Mouse (Mus musculus): Measurements from ENCODE around the gene Gm11983.
A peak's percentile ranks its signal among the peaks of the same experiment; 100 is the strongest.
"Not testable (repeated sequence)": the region's sequence is repeated elsewhere in the genome, so short reads cannot be mapped to it uniquely, and the experiment has no call there.

The Gm11983 gene

GRCm38 (mm10) chr11:6837554-6837953 lies at the start of gene Gm11983:
Gm11983 (minus strand) TSS chr11:6837654.
- DNase-seq: no peak

- not testable (repeated sequence) for DNase-seq
Measured at GRCm38 (mm10) chr11:6883045-6883444, 45.6 kb upstream of the Gm11983 start.

DNA sequence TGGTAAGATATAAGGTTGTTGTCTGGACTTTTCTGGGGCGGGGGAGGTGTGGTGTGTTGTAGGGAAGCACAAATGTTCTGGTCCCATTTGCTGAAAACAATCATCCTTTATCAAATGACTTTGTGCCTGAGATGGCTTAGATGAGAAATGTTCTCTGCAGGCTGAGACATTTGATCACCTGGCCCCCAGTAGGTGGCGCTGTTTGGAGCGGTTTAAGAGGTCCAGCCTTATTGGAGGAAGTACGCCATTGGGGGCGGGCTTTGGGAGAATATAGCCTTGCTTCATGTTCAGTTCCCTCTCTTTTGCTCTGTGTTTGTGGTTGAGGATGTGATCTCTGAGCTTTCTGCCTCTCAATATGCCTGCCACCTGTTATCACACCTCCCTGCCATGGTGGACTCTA lies 44.2 kb upstream of the Gm11983 start:
- DNase-seq: peak; percentile 58 to 64

DNA sequence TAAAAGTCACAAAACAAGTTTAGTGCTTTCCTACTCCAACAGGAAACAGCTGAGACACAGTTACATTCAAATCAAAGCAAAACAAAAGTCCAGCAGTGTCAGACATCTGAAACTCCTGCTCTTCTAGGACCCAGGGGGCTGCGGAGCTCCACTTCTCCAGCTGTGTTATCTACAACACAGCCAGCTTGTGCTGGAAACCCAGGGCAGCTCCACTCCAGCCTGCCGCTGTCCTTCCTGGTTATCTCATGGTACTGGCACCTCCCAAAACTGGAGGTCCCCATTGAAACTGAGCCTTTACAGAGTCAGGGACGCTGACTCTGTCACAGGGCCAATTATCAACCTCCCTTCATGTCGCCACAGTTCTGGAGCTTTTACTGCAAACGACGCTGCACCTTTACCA lies 40.3 kb upstream of the Gm11983 start:
- DNase-seq: no peak

DNA sequence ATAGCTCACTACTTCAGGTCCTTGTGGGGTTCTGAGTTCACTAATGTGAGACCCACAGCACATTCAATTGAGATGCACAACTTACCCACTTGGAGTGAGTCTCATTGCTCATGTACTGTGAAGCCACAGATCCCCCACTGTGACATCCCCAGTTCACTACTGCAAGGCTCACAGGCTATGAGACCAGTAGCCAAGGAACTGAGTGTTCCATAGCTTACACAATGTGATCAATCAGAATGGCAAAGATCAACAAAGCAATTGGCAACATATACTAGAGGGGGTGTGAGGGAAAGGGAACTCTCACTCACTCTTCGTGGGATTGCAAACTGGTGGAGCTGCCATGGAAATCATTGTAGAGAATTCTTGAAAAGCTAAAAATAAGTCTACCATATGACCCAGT lies 33.5 kb upstream of the Gm11983 start:
- no peak for DNase-seq

GRCm38 (mm10) chr11:6865536-6865935 lies 28.1 kb upstream of the Gm11983 start:
- no peak for DNase-seq

- DNase-seq: no peak
Measured at GRCm38 (mm10) chr11:6862185-6862584, 24.7 kb upstream of the Gm11983 start.

GRCm38 (mm10) chr11:6859898-6860858 lies 22.7 kb upstream of the Gm11983 start:
- DNase-seq: no peak

- no peak for DNase-seq
Measured at GRCm38 (mm10) chr11:6859096-6859495, 21.6 kb upstream of the Gm11983 start.

DNA sequence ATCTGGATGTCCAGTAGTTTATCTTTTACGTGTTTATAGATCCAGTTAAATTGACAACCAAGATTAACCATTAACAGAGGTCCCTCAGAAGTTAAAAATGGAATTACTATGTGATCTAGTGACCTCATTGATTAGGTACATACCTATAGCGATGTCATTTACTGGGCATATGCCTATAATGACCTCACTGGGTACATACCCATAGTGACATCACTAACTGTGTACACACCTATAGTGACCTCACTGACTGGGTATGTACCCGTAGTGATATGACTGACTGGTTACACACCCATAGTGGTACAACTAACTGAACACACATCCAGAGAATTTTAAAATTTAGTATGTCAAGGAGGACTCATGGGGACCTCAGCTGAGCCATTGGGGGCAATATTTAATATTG lies 18.5 kb upstream of the Gm11983 start:
- DNase-seq: no peak

DNA sequence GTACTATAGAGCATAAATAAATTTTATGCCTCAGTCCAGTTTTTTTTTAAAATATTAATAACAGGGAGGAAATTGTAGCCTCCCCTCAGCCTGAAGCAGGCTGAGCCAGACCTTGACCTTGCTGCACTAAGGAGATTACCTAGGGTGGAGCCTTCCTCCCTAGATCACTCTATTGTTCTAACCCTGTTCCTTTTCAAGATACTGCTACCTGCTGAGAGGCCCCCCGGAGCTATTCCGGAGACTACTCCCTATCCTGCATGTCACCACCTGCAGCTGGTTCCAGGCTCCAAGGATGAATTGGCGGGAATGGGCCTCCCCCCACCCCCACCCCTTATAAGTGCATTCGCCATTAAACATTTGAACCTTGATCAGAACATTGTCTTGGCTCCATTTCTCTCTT lies 15.9 kb upstream of the Gm11983 start:
- DNase-seq: not testable (repeated sequence)

- DNase-seq: no peak
Measured at GRCm38 (mm10) chr11:6843831-6844230, 6.4 kb upstream of the Gm11983 start.

- no peak for DNase-seq
Measured at GRCm38 (mm10) chr11:6842160-6842559, 4.7 kb upstream of the Gm11983 start.

GRCm38 (mm10) chr11:6840775-6841174 lies 3.3 kb upstream of the Gm11983 start:
- DNase-seq: no peak

GRCm38 (mm10) chr11:6834636-6835035 lies 2.8 kb downstream of the Gm11983 start:
- DNase-seq: no peak

DNA sequence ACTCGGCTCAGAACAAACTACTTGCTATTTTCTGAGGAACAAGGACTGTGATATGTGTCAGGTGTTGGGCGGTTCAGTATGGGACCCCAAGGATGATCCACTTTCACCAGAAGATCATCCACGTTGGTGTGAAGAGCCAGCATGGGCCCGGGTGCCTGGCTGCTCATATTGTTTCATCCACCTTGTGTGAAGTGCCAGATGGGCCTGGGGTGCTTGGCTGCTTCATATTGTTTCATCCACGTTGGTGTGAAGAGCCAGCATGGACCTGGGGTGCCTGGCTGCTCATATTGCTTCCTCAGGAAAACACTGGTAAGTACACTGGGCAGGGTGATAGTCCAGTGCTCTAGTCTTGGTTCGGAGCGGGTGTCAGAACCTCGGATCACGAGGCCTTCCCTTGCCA lies 3.7 kb downstream of the Gm11983 start:
- DNase-seq: peak in 1 of 2 experiments; percentile 12

- peak; percentile 18 to 19 for DNase-seq
Measured at GRCm38 (mm10) chr11:6831931-6832330, 5.5 kb downstream of the Gm11983 start.

DNA sequence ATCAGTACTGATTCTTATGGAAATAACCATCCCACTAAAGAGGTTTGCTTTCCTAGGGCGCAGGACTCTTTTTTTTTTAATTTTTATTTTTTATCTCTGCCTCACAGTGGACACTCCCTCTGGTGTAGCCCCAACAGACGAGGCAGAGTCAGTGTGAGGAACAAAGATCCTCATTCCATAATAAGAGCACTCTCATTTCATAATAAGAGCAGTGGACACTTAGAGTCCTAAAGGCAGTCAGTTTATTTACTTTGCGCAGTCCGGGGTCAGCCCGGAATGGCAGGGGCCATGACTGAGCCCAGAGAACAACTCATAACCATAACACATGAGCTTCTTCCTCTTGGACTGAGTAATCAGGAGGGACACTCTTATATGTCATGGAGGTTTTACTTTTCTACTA lies 9.3 kb downstream of the Gm11983 start:
- DNase-seq: no peak

DNA sequence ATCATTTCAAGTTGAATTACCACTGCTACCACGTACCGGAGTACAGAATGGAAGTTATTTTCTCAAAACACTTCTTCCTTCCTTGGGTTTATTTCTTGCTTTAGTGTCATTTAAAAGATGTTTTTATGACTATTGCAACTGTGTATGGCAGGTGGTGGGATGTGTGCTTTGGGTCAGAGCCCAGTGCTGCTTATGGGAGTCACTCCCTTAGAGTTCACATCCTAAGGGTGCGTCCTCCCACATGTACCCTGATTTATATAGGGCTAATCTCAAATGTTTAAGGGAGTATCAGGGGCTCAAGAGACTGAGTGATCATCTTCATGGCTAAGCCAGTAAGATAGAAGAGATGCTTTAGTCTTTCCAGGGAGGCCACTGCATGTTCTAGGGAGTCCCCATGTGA lies 11.3 kb downstream of the Gm11983 start:
- no peak for DNase-seq

DNA sequence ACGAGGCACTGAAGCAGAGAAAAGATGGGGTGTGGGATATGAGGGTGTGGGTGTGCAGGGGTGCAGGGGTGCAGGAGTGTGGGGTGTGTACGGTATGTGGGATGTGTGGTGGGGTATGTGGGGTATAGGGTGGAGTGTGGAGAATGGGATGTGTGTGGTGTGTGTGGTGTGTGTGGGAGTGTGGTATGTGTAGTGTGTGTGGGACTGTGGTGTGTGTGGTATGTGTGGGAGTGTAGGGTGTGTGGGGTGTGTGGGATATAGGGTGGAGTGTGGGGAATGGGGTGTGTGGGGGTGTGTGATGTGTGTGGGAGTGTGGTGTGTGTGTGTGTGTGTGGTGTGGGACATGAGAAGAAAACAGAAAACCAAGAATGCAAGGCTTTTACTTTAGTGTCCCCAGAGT lies 14.3 kb downstream of the Gm11983 start:
- DNase-seq: no peak

- DNase-seq: no peak
Measured at GRCm38 (mm10) chr11:6814486-6814885, 23.0 kb downstream of the Gm11983 start.

- not testable (repeated sequence) for DNase-seq
Measured at GRCm38 (mm10) chr11:6802879-6803278, 34.6 kb downstream of the Gm11983 start.

- peak in 1 of 2 experiments; percentile 18 for DNase-seq
Measured at GRCm38 (mm10) chr11:6790690-6791089, 46.8 kb downstream of the Gm11983 start.

Measured in cerebellum, adult 18-20 months (tissue).